Mouse (Mus musculus): ENCODE measurements around the gene Dock9. TPM values are rescaled to one million over a fixed set of nuclear protein-coding genes. Genes with fewer than 3 reads are reported as not detected.

Gene Dock9
- total RNA-seq (2021) = 100 to 1,000 TPM; 202 to 212 TPM

DNA sequence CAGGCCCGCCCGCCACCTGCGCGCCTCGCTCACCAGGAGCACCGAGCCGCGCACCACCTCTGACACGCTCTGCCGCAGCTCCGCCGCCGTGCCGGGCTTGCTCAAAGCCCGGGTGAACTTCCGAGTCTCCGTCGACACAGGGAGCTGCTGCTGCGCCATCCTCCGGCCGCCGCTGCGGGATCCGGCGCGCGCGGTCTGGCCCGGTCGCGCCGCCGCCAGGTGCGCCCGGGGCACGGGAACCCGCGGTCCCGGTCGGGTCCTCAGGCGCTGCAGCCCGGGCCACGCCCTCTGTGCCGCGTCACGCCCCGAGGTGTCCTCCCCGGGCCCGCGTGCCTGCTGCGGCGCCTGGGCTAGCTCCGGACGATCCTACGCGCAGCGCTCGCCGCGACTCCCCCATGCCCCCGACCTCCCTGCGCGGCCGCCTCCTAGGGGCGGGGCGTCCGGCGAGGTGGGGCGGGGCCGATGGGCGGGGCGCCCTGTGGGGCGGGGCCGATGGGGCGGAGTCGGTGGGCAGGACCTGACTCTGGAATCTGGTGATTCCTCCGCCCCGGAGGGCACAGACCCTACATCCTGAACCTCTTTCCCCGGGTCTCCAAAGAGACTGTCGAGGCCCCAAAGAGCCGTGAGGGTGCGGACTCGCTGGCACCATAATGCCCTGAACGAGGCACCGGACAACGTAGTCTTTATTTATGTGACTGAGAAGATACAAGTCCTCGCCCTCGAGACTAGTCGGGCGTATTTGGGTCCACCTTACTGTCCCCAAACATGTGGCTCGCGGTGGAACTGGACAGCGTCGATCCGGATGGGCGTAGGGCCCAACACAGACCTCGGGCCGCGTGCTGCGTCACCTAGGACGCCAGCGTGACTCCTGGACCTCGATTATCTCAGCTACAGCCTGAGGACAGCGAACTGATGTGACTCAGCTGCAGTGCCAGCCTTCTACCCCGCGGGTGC lies at the start of gene Dock9:
Dock9 (minus strand) TSS at position 381 of the 954 bp plus-strand sequence.
- peak; percentile 81 to 85 for DNase-seq

DNA sequence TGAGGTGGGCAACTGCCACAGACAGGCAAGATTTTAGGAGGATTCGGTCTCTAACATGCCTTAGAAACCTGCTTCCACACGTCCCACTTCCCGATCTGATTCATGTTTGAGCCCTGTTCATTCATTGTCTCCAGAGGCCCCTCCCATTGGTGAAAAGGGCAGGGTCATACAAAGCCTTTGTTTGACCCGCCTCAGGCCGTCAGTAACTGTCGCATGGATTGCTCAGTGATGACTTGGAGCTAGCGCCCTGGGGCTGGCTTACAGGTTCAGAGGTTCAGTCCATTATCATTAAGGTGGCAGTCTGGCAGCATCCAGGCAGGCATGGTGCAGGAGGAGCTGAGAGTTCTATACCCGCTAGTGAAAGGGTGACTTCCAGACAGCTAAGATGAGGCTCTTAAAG lies 46.8 kb upstream of the Dock9 start:
- no peak for DNase-seq

DNA sequence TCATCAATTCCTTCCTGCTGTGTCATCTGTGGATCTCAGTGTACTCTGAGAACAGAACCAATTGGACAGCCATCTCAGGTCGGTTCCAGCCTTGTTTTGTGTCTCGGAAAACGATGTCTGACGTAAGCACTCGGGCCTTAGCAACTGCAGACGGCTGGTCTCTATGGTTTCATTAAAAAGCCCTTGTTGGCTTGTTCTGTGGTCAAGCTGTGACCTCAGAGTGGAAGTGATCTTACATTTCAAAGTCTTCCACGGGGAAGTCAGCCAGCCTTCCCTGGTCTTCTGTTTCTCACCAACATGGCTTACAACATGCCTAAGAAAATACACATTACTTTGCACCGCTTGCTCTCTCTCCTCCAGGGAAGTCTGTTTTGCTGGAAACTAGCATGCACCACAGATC lies 42.6 kb upstream of the Dock9 start:
- DNase-seq = no peak

DNA sequence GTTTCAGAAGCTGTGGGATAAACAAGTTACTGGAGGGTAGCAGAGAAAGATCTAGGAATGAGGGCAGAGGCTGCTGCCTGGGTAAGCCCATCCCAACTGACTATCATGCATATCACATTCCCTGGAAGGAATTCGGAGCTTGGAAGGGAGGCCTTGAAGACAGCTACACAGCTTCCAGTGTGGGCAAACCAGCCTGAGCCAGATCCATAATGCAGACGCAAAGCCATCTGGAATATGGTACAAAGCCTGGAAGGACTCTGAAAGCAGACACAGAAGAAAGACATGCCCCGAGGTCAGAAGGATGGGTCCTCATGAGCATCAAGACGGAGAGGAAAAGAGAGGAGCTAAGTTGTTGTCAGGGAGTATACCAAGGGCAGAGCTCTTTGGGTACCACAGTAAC lies 40.5 kb upstream of the Dock9 start:
- DNase-seq = no peak

DNA sequence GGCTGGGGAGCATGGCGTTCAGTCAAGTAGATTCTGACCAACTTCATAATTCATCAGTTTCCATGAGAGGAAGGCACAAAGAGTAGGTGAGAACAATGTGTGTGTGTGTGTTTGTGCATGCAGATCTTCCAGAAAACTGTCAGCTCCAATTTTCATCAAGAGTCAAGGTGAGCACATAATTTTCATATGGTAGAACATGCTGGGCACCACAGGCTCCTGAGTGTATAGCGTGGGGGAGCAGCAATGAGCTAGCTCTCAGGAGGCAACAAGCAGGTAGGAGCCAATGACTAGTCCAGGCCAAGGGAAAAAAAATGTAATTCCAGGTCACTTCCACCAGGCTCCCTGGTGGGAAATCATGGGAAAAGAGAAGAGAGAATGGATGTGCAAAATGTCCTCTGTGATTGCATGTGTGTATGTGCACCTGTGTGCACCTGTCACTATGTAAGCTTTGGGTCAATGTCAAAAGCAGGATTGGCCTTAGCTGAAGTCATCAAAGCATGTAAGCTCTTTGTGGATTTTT lies 35.4 kb upstream of the Dock9 start:
- no peak for DNase-seq

DNA sequence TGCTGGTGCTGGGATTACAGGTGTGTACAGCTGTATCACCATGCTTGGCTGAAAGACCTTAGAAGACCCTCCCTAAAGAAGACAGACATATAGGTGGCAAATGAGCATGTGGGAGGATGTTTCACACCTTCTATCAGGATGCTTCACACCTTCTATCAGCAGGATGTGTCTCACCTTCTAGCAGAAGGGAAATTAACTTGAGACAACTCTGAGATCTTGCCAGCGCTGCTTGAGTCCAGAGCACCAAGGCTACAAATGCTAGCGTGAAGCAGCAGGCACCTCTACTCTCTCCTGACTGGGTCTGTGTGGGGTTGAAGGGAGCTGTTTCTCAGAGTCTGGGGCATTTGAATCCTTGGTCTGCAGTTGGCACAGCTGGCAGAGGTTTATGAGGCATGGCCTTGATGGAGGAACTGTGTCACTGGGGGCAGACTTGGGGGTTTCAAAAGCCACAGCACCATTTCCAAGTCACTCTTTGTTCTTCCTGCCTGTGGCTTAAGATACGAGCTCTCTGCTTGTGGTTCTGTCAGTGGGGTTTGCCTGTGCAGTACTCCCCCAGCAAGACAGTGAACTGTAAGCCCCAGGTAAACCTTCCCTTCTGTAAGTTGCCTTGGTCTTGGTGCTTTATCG lies 32.3 kb upstream of the Dock9 start:
- DNase-seq = no peak

DNA sequence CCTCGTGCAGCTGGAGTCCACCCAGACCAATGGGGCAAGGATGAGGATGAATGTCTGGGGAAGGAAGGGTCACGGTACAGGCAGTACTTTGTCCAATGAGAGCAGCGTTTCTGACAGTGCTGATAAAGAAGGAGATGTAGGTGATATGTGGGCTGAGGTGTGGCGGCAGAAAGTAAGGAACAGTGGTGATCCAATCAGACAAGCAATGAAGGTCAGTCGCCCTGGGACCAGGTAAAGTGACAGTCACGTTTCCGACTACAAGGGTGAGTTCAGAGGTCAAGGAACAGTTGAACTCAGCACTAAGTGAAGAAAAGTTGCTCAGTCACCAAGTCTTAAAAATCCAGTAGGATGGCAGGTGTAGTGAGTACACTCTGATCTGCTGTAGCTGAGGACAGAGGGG lies 29.5 kb upstream of the Dock9 start:
- DNase-seq = no peak

DNA sequence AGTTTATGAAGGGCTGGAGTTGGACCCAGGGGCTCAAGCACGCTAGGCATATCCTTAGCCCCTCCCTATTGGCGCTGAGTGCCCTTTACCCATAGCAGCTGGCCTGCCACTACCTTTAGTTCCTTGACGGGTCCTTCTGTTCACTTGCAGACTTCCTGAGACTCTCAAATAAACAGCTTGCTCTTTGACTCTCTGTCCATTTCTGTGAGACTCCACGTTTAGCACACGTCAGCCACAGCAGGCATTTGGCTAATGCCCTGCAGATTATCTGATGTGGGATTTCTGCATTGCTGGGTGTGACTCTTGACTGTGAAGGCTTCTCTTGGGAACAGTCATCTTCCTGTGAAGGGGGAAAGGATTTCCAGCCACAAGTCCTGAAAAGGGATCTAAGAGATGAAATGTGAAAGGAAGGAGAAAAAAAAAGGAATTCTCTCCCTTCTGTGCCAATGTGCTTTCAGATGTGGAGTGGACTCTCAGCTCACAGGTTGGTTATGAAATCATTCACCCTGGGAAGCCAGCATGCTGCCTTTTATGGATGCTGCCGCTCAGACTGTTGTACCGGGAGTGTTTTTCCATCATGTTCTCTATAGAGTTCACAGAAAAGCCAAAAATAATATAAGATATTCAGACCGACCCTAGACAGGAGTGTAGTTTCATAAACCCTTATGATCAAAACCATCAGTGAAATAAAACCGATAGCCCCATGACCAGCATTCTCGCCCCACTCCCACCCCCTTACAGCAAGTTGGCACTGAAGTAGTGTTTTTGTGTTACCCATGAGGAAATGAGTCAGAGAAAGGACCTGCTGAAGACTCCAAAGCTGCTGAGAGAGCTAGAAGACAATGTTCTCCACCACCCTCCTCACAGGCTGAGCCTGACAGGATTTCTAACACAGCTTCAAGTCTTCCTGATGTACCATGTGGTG lies 28.1 kb upstream of the Dock9 start:
- peak in 1 of 2 experiments; percentile 8 for DNase-seq

DNA sequence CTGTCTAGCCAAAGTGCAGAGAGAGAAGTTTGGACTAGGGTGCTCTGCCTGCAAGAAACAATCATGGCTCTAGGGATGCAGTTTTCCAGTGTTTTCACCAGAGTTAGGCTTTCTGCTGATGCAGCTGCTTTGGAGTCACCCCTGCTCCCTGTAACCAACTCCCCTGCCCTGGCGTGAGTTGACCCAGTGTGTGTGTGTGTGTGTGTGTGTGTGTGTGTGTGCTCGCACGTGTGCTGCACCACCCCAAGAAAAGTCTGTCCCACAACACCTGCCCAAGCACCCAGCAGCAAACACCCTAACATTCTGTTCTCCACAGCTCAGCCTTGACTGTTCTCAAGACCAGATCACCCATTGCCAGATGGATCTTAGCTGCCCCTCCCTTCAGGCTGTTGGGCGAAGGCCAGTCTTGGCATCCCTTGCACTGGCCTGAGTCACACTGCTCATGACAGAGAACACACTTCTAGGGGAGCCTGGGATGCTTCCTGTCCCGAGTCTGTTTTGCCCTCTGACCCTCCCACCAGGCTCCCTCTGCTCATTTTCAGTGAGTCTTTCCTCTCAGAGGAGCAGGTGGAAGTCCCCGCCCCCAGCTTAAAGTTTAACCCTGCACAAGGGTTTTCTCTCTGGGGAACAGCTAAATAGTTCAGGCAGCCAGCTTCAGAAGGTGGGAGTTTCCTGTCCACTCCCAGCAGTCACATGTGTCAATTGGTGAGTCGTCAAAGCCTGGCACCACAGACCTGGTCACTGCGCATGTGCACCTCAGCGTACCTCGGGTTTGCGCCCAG lies 26.9 kb upstream of the Dock9 start:
- peak in 1 of 2 experiments; percentile 3 for DNase-seq

DNA sequence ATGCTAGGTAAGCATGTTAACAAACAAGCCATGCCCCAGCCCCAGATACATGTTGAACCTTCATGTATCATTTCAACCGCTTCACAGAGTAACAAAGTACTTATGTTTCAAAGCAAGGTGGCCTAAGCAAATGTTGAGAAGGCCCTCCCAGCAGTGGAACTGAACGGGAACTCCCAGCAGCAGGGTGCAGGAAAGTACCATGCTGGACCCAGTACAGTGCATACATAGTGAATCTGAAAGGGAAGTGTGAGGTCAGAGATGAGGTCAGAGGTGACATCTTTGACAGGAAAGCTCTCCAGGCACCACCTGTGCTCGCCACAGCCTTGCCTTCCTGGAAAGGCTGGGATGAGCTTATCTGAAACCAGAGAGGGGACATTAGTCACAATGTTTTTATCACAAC lies 25.4 kb upstream of the Dock9 start:
- DNase-seq = no peak

DNA sequence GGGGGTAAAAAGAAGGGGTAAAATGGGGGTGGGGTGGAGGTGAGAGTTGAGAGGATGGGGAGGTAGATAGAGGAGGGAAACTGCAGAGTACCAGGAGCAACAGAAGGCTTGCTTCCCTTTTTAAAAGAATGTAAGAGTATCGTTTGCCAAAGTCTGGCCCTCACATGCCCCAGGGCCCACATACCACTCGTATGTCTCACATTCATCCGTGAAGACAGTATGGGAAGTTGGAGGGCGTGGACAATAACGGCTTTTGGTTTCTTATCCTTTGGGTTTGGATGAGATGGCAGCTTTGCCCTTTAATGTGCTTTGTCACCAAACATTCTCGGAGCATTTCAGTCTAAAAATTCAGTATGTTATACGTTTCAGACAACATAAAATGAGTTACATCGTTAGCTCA lies 24.9 kb upstream of the Dock9 start:
- no peak for DNase-seq

DNA sequence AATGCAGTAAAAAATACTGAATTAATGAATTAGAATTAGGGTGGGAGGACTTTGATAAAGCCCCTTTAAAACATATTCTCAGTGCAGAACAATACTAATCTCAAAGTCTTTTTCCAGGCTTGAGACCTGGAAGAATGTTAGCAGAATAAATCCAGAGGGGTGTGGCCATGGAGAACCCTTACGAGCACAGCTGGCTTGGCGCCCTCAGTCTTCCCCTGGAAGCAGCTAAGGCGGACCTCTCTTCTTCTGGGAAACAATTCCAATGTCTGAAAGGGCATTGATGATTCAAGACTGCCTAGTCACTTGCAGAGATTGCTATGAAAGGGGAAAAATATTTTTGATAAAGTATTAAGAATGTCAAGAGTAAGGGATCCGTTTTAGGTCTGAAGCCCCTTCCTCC lies 9.2 kb upstream of the Dock9 start:
- no peak for DNase-seq

DNA sequence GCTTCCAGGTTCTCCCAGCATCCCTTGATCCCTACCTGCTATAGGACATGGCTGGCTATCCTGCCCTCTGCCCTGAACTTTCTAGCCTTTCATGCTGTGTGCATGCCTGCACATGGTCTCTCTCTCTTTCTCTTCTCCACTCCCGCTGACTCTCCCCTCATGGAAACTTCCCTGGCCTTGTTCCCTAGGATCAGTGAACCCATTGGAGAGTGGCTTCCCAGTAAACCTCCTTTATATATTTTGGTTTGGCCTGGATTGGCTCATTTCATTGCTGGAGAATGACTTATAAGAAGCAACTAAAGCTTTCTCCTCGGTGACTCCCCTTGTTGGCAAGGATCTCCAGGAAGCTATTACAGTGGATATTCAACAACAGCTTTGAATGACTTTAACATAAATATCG lies 8.7 kb upstream of the Dock9 start:
- no peak for DNase-seq

DNA sequence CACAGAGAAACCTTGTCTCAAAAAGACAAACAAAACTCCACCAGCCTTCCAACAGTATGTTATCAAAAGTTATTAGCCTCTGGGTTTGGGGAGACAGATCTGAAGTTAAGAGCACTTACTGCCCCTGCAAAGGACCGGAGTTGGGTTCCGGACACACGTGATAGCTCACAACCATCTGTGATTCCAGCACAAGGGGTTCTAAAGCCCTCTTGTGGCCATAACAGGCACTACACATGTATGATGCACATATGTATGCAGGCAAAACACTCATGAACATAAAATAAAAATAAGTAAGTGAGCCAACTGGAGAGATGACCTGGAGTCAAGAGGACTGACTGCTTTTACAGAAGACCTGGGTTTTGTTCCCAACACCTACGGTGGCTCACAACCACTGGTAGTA lies 6.8 kb upstream of the Dock9 start:
- DNase-seq = no peak

DNA sequence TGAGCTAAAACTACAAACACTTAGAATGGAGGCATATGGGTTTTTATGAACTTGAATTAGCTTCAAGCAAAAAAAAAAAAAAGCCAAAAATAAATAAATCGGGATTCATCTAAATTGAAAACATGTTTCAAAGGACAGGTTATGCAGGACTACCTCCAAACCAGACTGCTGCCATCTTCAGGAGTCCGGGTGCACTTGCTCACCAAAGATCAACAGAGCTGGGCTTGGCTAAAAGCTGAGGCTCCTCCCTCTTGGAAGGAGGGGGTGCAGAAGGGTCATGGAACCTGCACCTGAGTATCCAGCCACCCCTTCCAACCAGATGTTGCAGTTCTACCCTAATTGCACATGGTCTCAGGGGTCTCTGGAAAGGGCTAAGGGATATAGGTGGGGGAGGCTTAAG lies 3.3 kb upstream of the Dock9 start:
- DNase-seq = no peak

DNA sequence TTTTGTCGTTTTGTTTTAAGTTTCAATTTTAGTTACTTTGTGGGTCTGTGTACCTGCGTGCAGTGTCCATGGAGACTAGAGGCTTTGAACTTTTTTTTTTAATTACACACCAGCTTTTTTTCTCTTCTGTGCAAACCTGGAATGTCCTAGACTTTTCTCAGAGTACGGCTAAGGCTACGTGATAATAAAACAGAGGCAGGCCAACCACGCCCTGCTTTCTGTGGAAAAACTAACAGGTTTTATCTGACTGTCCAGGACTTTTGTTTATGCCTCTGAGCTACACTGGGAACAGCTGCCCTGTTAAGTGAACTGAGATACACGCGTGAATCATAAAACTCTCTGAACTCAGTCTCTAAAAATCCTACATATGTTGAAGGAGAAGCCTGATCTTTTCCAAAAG lies 1.5 kb upstream of the Dock9 start:
- DNase-seq = no peak

DNA sequence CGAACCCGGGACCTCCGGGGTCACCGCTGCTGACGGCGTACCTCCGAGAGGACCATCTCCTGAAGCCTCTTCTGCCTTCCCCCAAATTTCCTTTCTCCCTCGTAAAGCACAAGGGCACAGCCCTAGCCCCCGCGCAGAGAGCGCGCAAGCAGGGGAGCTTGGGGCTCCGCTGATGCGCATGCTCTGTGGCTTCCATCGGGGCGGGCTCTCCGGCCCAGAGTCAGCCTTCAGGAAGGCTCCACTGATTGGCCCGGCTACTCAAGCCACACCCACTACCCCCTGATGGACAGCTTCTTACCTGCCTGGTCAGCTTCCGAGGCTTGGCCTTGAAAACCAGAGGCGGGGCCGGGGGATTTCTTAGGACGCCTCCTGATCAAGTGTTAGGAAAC lies 768 bp upstream of the Dock9 start:
- peak; percentile 88 to 90 for DNase-seq

DNA sequence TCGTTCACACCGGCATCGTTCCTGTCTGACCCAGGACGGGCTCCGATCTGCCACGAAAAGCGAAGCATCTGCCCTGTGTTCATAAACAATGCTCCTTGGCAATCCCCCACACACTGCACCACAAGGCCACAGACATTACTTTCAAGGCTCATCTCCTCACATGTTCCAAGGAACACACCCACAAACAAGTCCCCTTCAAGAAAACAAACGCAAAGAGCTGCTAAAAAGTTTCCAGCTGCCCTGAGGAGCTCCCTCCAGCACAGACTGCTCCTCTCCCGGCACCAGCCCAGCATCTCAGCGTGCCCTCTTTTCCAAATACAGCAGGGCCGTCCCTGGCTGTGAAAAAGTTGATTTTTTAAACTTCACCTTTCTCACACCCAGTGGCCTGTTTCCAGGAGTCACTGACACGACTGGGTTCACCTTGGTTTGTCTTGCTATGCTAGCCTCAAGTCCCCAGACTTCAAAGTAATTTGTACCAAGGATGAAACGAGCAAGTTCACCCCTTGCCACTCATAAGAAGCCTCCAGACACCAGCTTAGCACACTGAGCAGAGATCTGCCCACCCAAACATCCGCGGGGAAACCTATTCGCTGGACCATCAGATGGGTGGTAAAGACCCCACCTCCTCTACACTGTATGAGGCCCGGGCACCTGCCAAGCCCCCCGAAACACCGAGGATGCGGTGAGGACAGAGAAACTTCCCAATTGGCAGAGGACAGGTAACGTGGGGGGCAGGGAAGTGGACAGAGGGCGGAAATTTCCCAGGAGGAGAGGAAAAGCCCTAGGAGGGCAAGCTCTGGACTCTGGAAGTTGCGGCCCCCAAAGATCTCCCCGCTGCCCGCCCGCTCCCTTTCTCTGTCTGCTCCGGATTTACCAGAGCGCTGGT lies 823 bp downstream of the Dock9 start:
- DNase-seq = no peak

DNA sequence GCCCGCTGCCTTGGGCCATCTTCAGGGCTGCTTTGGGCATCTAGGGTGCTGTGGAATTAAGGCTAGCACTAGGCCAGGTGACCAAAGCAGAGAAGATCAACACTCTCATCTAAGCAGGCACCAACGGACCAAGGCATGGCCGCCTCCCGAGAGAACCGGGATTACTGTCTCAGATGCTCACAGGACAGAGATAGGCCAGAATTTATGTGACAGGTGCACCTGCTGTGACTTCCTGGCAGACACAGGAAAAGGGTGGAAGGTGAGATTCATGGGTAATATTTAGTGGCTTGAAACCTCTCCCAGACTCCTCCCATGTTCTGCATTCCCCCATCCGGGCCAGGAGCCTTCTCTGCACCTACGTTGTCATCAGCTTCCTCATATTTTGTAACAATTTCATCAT lies 2.1 kb downstream of the Dock9 start:
- no peak for DNase-seq

DNA sequence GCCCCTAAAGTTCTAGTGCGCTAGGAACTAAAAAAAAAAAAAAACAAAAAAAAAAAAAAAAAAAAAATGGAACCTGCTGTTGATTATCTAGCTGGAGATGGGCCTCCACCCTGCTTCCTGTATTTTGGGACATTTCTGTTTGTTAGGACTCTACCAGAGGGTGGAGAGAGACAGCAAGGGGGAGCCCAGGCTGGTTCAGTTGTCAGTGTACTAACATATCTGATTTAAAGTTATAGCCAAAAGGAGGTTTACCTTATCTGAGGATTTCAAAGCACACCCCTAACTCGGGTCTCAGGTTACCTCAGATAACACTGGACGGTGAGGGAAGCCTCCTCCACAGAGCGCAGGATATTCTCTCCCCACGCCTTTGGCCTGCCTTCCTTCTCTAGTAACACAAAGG lies 4.0 kb downstream of the Dock9 start:
- no peak for DNase-seq

DNA sequence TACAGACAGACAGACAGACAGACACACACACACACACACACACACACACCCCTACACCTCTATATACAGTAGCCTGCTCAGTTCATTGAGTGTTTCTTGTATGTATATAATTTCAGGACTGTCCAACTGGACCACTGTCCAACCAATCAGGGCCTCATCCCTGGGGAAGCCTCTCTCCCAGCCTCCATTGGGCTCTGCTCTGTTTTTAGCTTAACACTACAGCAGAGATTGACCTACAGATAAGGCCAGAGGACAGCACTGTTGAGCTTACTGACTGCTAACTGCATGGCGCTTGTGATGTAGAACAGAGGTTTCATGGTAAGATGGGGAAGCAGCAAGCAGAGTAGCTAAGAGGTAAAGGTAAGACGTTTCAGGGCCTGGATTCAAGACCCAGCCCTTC lies 5.7 kb downstream of the Dock9 start:
- no peak for DNase-seq

All from layer of hippocampus, postnatal 36 days (tissue).